10 mouse cellular contexts compared by ENCODE assay signal in genomic region chr8:126831312-126832162, GRCm38 (mm10).
DNase-seq lines count a peak whose midpoint lies in the region; ATAC-seq and TF ChIP-seq lines count a peak whose summit lies in the region.
"Had no signal": no experiment of that assay in that cellular context is flagged by ENCODE, and none has a peak within 500 bp of the region (broad histone marks: within the 10 kb centered on the region; RNA-seq: fewer than 3 reads in every experiment).

No protein-coding gene starts in this region.

- no peak for ATAC-seq in kidney, embryonic 14.5 days (ENCODE audit: low FRiP score, low TSS enrichment)
- no peak for ATAC-seq in liver, embryonic 12.5 days
- no peak for ATAC-seq in midbrain, postnatal 0 days (ENCODE audit: low FRiP score)

- no peaks in the 10 kb centered on the region for H3K27me3 ChIP-seq in kidney, embryonic 14.5 days (ENCODE audit: control insufficient read depth, insufficient read depth, low read length)
- no peaks in the 10 kb centered on the region for H3K27me3 ChIP-seq in embryonic facial prominence, embryonic 10.5 days (replicated peaks; ENCODE audit: low read depth, poor library complexity, severe bottlenecking)
- H3K27me3 ChIP-seq in liver, embryonic 12.5 days (replicated peaks), result no peaks in the 10 kb centered on the region
- no peaks in the 10 kb centered on the region for H3K27me3 ChIP-seq in midbrain, postnatal 0 days (ENCODE audit: insufficient read depth, low read length)

- DNase-seq in kidney, adult 8-10 months, result no peak
- peak; percentile 51 for DNase-seq in CD4-positive helper T cell, adult 2 months (ENCODE audit: low read depth, low spot score)
- DNase-seq in embryonic facial prominence, embryonic 10.5 days (ENCODE audit: low spot score), result no peak
- DNase-seq in frontal cortex, postnatal 10 days (ENCODE audit: low spot score in 2 of 2), result no peak
- no peak for DNase-seq in midbrain, postnatal 0 days (ENCODE audit: low spot score)
- no peak for DNase-seq in retina, postnatal 1 day
- DNase-seq: cerebellum, adult 9-10 months; kidney, postnatal 4 days had no signal

- no peaks in the 10 kb centered on the region for H3K36me3 ChIP-seq in kidney, embryonic 14.5 days (ENCODE audit: control insufficient read depth, insufficient read depth, low read length)
- H3K36me3 ChIP-seq in embryonic facial prominence, embryonic 10.5 days (replicated peaks), result no peaks in the 10 kb centered on the region
- H3K36me3 ChIP-seq in liver, embryonic 12.5 days, result no peaks in the 10 kb centered on the region
- no peaks in the 10 kb centered on the region for H3K36me3 ChIP-seq in midbrain, postnatal 0 days (ENCODE audit: insufficient read depth, low read length)

- no peaks in the 10 kb centered on the region for H3K9me3 ChIP-seq in kidney, embryonic 14.5 days (ENCODE audit: control insufficient read depth, low read length)
- no peaks in the 10 kb centered on the region for H3K9me3 ChIP-seq in embryonic facial prominence, embryonic 10.5 days
- no peaks in the 10 kb centered on the region for H3K9me3 ChIP-seq in liver, embryonic 12.5 days (replicated peaks)
- no peaks in the 10 kb centered on the region for H3K9me3 ChIP-seq in midbrain, postnatal 0 days (ENCODE audit: low read length)

- peak overlapping the region; percentile 93; the same call in 1 of the 2 replicates for H3K27ac ChIP-seq in kidney, embryonic 14.5 days (ENCODE audit: low read depth, low read length)
- peak overlapping the region; percentile 86 for H3K27ac ChIP-seq in embryonic facial prominence, embryonic 10.5 days (replicated peaks)
- H3K27ac ChIP-seq in liver, embryonic 12.5 days, result peak overlapping the region; percentile 78
- H3K27ac ChIP-seq in midbrain, postnatal 0 days (ENCODE audit: low read depth, low read length), result no peak overlapping the region

- TF ChIP-seq CTCF in midbrain, postnatal 0 days (IDR thresholded peaks at IDR 0.05), result no peak

- 76% methylated on average over 15 of the region's 16 CpGs for WGBS in kidney, embryonic 14.5 days
- 85% methylated on average over 16 of the region's 16 CpGs for WGBS in embryonic facial prominence, embryonic 10.5 days
- 69% methylated on average over 16 of the region's 16 CpGs for whole genome bisulfite sequencing in liver, embryonic 12.5 days (ENCODE audit: insufficient replicate concordance)
- 95% methylated on average over 16 of the region's 16 CpGs for WGBS in midbrain, postnatal 0 days

- peaks cover 70% of the 10 kb centered on the region for H3K4me1 ChIP-seq in kidney, embryonic 14.5 days (ENCODE audit: control insufficient read depth, insufficient read depth, low read length)
- peaks cover 84% of the 10 kb centered on the region for H3K4me1 ChIP-seq in embryonic facial prominence, embryonic 10.5 days
- H3K4me1 ChIP-seq in liver, embryonic 12.5 days, result peaks cover 90% of the 10 kb centered on the region
- H3K4me1 ChIP-seq in midbrain, postnatal 0 days (ENCODE audit: insufficient read depth, low read length), result peaks cover 14% of the 10 kb centered on the region; the same call in 1 of the 2 replicates

- no peak overlapping the region for H3K4me2 ChIP-seq in kidney, embryonic 14.5 days (replicated peaks; ENCODE audit: low read depth, low read length)
- H3K4me2 ChIP-seq in liver, embryonic 12.5 days, result peak overlapping the region; percentile 54; the same call in 1 of the 2 replicates
- H3K4me2 ChIP-seq in midbrain, postnatal 0 days (ENCODE audit: low read depth, low read length, poor library complexity, severe bottlenecking), result no peak overlapping the region

- H3K9ac ChIP-seq in kidney, embryonic 14.5 days (ENCODE audit: low read depth, low read length), result no peak overlapping the region
- no peak overlapping the region for H3K9ac ChIP-seq in liver, embryonic 12.5 days
- H3K9ac ChIP-seq in midbrain, postnatal 0 days (replicated peaks; ENCODE audit: low read length, poor library complexity, severe bottlenecking), result no peak overlapping the region

- no peak overlapping the region for H3K4me3 ChIP-seq in kidney, embryonic 14.5 days (ENCODE audit: low read length)
- no peak overlapping the region for H3K4me3 ChIP-seq in embryonic facial prominence, embryonic 10.5 days
- no peak overlapping the region for H3K4me3 ChIP-seq in liver, embryonic 12.5 days
- no peak overlapping the region for H3K4me3 ChIP-seq in midbrain, postnatal 0 days (ENCODE audit: low read depth, low read length)
